Mouse (Mus musculus) G1E (cell line): ENCODE results near the gene Ttc26. TPM values are rescaled to one million over a fixed set of nuclear protein-coding genes. Genes with fewer than 3 reads are reported as not detected.
"Not testable (repeated sequence)": the region's sequence is repeated elsewhere in the genome, so short reads cannot be mapped to it uniquely, and the experiment has no call there.

Source experiments
- ATAC-seq: 2 replicates; pipeline ENCODE4 v1.8.0; 2016; ENCODE audit warnings: mild to moderate bottlenecking; ENCODE audit not compliant: insufficient number of reproducible peaks, poor library complexity, low FRiP score, severe bottlenecking; ENCODE audit errors: extremely low read depth
- DNase-seq: peaks from one replicate; pipeline ENCODE4 v3.0.0; 2012; ENCODE audit warnings: low spot score
- H3K27me3 ChIP-seq: 2 replicates; pipeline ENCODE4 v1.6.1; 2012; ENCODE audit warnings: mild to moderate bottlenecking, low read length, inconsistent platforms; ENCODE audit not compliant: insufficient read depth
- H3K36me3 ChIP-seq: replicated peaks from 2 replicates; pipeline ENCODE3; 2012; ENCODE audit warnings: mild to moderate bottlenecking, inconsistent platforms
- H3K4me1 ChIP-seq: 2 replicates; pipeline ENCODE4 v1.6.1; 2012; ENCODE audit warnings: low read depth, low read length, inconsistent platforms, mixed read lengths; ENCODE audit not compliant: insufficient read depth
- H3K4me3 ChIP-seq: 2 replicates; pipeline ENCODE4 v1.5.1; 2012; ENCODE audit warnings: low read depth, mild to moderate bottlenecking, inconsistent platforms, low read length, moderate library complexity, mixed read lengths
- H3K9me3 ChIP-seq: replicated peaks from 2 replicates; pipeline ENCODE4 v1.6.1; 2012; ENCODE audit warnings: inconsistent platforms
- CTCF ChIP-seq: IDR thresholded peaks from 2 replicates; pipeline ENCODE4 v1.5.1; 2012; ENCODE audit warnings: low read depth, low read length, inconsistent platforms, mixed read lengths
- GATA1 ChIP-seq: IDR thresholded peaks from 2 replicates; pipeline ENCODE4 v1.6.1; 2012; ENCODE audit warnings: borderline replicate concordance, low read length, inconsistent platforms, mixed read lengths
- GATA2 ChIP-seq: IDR thresholded peaks from 2 replicates; pipeline ENCODE4 v1.6.1; 2012; ENCODE audit warnings: low read depth, low read length, inconsistent platforms, borderline replicate concordance
- POLR2AphosphoS5 ChIP-seq: IDR thresholded peaks from 2 replicates; pipeline ENCODE4 v1.6.1; 2012; ENCODE audit warnings: low read depth, low read length, inconsistent platforms; ENCODE audit not compliant: insufficient replicate concordance
- TAL1 ChIP-seq: conservative IDR thresholded peaks from 2 replicates; pipeline ENCODE4 v1.6.1; 2012; ENCODE audit warnings: low read depth, low read length, inconsistent platforms, mixed read lengths
- polyA plus RNA-seq: library from polyadenylated mRNA; stranded (reverse); fragments of >175 nt; gene quantifications from 2 replicates; pipeline ENCODE4 v1.2.3, GENCODE M21; 2012
- total RNA-seq, 2 experiments: library from RNA; stranded (forward) in 1 of 2; stranded (reverse) in 1 of 2; fragments of 200-1000 nt in 1 of 2; fragments of >200 nt in 1 of 2; fragmentation: Nextera tagmentation in 1 of 2; gene quantifications; 2 replicates each; pipeline ENCODE4 v1.2.3; 2014 to 2017

The Ttc26 gene
- total and polyA plus RNA-seq, 3 experiments = 0.89 to 6.5 (median 5.9) TPM

DNA sequence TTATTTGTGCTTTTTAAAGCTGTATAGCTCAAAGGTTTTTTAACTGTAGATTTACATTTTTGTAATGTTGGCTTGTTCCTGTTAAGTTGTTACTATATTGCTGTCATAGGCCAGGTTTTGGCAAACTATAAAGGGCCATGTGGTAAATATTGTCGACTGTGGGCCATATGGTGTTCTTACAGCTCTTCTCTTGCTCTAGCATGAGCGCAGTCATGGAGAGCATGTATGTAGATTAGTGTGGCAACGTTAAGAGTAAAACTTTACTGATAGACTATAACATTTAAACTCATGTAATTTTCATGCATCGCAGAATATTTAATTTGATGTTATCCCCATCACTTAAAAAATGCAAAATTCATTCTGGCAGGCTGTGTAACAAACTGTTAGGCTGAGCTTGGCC is 71.8 kb downstream of the Ttc26 start:
- Histone ChIP-seq H3K36me3 (peaks cover 78% of the 10 kb centered on the region), H3K9me3 (no peaks in the 10 kb centered on the region), H3K27me3 (no peaks in the 10 kb centered on the region), H3K4me3 (no peak overlapping the region), H3K4me1 (peaks cover 13% of the 10 kb centered on the region)
- no peak for TF ChIP-seq CTCF
- TF ChIP-seq POLR2AphosphoS5 = no peak
- TF ChIP-seq GATA1 = no peak
- TF ChIP-seq GATA2 = no peak
- no peak for TF ChIP-seq TAL1
- DNase-seq (no peak), ATAC-seq (no peak)

DNA sequence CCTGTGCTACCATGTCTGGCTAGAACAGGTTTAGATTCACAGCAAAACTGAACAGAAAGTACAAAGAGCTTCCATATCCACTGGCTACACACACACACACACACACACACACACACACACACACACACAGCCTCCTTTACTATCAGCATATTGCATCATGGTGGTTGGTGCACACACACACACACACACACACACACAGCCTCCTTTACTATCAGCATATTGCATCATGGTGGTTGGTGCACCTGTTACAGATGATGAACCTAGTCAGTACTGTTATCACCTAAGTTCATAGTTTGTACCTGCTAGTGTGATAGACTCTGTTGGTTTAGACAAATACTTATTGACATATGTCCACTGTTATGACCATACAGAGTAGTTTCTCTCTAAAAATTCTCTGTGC is 75.2 kb downstream of the Ttc26 start:
- H3K4me3 ChIP-seq, H3K9me3 ChIP-seq, DNase-seq, H3K27me3 ChIP-seq, H3K4me1 ChIP-seq, ATAC-seq: not testable (repeated sequence)
- TF ChIP-seq TAL1 = 0 out of 2 replicates have a peak, but pooled peaks have one; percentile 16
- H3K36me3 ChIP-seq = peaks cover 69% of the 10 kb centered on the region

DNA sequence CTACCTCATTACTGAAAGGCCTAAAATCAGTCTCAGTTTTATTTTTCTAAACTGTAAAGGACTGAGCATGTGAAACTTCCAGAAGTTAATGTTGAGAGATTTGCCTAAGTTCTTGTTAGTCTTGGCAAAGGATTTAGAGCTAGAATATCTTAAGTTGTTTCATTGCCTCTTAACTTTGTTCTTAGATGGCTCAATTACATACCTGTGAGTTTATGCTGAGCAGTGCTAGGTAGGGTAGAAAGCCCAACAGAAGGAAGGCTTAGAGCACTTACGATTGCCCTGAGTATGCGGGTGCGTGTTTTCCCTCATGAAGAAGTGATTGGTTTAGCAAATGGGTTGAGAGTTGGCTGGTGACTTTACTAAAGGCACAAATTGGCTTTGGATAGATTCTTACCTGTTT is 76.8 kb downstream of the Ttc26 start:
- Histone ChIP-seq H3K4me3 (no peak overlapping the region), H3K4me1 (peaks cover 4% of the 10 kb centered on the region; the same call in 1 of the 2 replicates), H3K9me3 (no peaks in the 10 kb centered on the region), H3K36me3 (peaks cover 67% of the 10 kb centered on the region), H3K27me3 (no peaks in the 10 kb centered on the region)
- no peak for TF ChIP-seq TAL1
- TF ChIP-seq GATA1 = no peak
- no peak for TF ChIP-seq CTCF
- TF ChIP-seq POLR2AphosphoS5 = no peak
- no peak for TF ChIP-seq GATA2
- no peak for ATAC-seq
- DNase-seq = no peak

DNA sequence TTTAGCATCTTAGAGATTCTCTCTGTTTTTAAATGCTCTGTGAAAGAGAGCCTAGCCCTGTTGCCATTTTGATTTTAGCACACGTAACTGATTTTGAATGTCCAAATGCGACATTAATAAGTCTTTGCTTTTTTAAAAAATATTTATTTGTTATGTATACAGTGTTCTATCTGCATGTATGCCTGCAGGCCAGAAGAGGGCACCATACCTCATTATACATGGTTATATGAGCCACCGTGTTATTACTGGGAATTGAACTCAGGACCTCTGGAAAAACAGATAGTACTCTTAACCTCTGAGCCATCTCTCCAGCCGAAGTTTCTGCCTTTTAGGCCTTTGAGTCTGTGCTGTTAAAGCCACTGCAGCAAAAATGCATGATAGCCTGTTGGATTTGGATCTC is 88.3 kb downstream of the Ttc26 start:
- no peak for DNase-seq
- Histone ChIP-seq H3K36me3 (peaks cover 76% of the 10 kb centered on the region), H3K9me3 (no peaks in the 10 kb centered on the region), H3K4me3 (no peak overlapping the region), H3K27me3 (no peaks in the 10 kb centered on the region), H3K4me1 (peaks cover 2% of the 10 kb centered on the region; the same call in 1 of the 2 replicates)
- no peak for ATAC-seq
- no peak for TF ChIP-seq GATA1
- TF ChIP-seq CTCF = 0 out of 2 replicates have a peak, but pooled peaks have one; percentile 11

Other genes starting within 250 kb of the Ttc26 start
- gene D630045J12Rik, start 127.5 kb upstream of the Ttc26 start, total RNA-seq (2014; fragmentation: Nextera tagmentation) = not detected in 2 replicates
- 0.38 and 0.41 TPM in 2 replicates for gene D630045J12Rik, start 127.5 kb upstream of the Ttc26 start, total RNA-seq (2017)
- gene D630045J12Rik, start 127.5 kb upstream of the Ttc26 start, polyA plus RNA-seq = 0.01 TPM in 2 replicates
- 28.5 and 30.6 TPM in 2 replicates for gene Zc3hav1l, start 82.2 kb upstream of the Ttc26 start, total RNA-seq (2014; fragmentation: Nextera tagmentation)
- gene Zc3hav1l, start 82.2 kb upstream of the Ttc26 start, total RNA-seq (2017) = 4.5 and 5.6 TPM in 2 replicates
- 7.3 and 7.5 TPM in 2 replicates for gene Zc3hav1l, start 82.2 kb upstream of the Ttc26 start, polyA plus RNA-seq
- 210 and 217 TPM in 2 replicates for gene Zc3hav1, start 26.9 kb upstream of the Ttc26 start, total RNA-seq (2014; fragmentation: Nextera tagmentation)
- 107 and 112 TPM in 2 replicates for gene Zc3hav1, start 26.9 kb upstream of the Ttc26 start, total RNA-seq (2017)
- 44.0 and 45.8 TPM in 2 replicates for gene Zc3hav1, start 26.9 kb upstream of the Ttc26 start, polyA plus RNA-seq
- gene Ubn2, start 52.5 kb downstream of the Ttc26 start, total RNA-seq (2014; fragmentation: Nextera tagmentation) = 108 and 124 TPM in 2 replicates
- gene Ubn2, start 52.5 kb downstream of the Ttc26 start, total RNA-seq (2017) = 25.8 and 26.9 TPM in 2 replicates
- gene Ubn2, start 52.5 kb downstream of the Ttc26 start, polyA plus RNA-seq = 3.6 and 4.1 TPM in 2 replicates
- gene Fmc1, start 152.0 kb downstream of the Ttc26 start, total RNA-seq (2014; fragmentation: Nextera tagmentation) = 6.4 and 16.7 TPM in 2 replicates
- gene Fmc1, start 152.0 kb downstream of the Ttc26 start, total RNA-seq (2017) = 39.5 and 55.9 TPM in 2 replicates
- 178 and 230 TPM in 2 replicates for gene Fmc1, start 152.0 kb downstream of the Ttc26 start, polyA plus RNA-seq
- gene Luc7l2, start 169.9 kb downstream of the Ttc26 start, total RNA-seq (2014; fragmentation: Nextera tagmentation) = 374 and 400 TPM in 2 replicates
- gene Luc7l2, start 169.9 kb downstream of the Ttc26 start, total RNA-seq (2017) = 162 and 211 TPM in 2 replicates
- 75.8 and 80.7 TPM in 2 replicates for gene Luc7l2, start 169.9 kb downstream of the Ttc26 start, polyA plus RNA-seq